Mouse (Mus musculus) stomach, postnatal 0 days (tissue): ENCODE results near the gene Loxl4. TPM values are rescaled to one million over a fixed set of nuclear protein-coding genes. Genes with fewer than 3 reads are reported as not detected.

Experiments
- ATAC-seq: fragments of 200-750 bp; cut with Nextera tagmentation; 2 replicates; pipeline ENCODE4 v1.8.0; 2017; ENCODE audit not compliant: low FRiP score, low TSS enrichment
- DNase-seq: peaks from one replicate; pipeline ENCODE4 v3.0.0-alpha.2; 2016; ENCODE audit warnings: low spot score
- H3K27ac ChIP-seq: fragments of 300-500 bp; sonication (generic); replicated peaks from 2 replicates; pipeline ENCODE4 v1.5.1; 2014; ENCODE audit warnings: mild to moderate bottlenecking, control low read depth
- H3K27me3 ChIP-seq: fragments of 300-500 bp; sonication (generic); 2 replicates; pipeline ENCODE4 v1.6.1; 2014; ENCODE audit warnings: low read length; ENCODE audit not compliant: control insufficient read depth, insufficient read depth
- H3K36me3 ChIP-seq: fragments of 300-500 bp; sonication (generic); 2 replicates; pipeline ENCODE4 v1.6.1; 2014; ENCODE audit warnings: low read length, mixed read lengths; ENCODE audit not compliant: control insufficient read depth, insufficient read depth
- H3K4me1 ChIP-seq: fragments of 300-500 bp; sonication (generic); replicated peaks from 2 replicates; pipeline ENCODE4 v1.6.1; 2014; ENCODE audit warnings: antibody characterized with exemption; ENCODE audit not compliant: control insufficient read depth, insufficient read depth
- H3K4me2 ChIP-seq: fragments of 300-500 bp; sonication (generic); replicated peaks from 2 replicates; pipeline ENCODE4 v1.6.1; 2014; ENCODE audit warnings: low read depth, mild to moderate bottlenecking, control low read depth, moderate library complexity
- H3K4me3 ChIP-seq: fragments of 300-500 bp; sonication (generic); 2 replicates; pipeline ENCODE4 v1.5.1; 2014; ENCODE audit warnings: low read depth, low read length, control low read depth
- H3K9ac ChIP-seq: fragments of 300-500 bp; sonication (generic); 2 replicates; pipeline ENCODE4 v1.6.1; 2014; ENCODE audit warnings: mild to moderate bottlenecking, low read length, control low read depth, mixed read lengths
- H3K9me3 ChIP-seq: fragments of 300-500 bp; sonication (generic); 2 replicates; pipeline ENCODE4 v1.6.1; 2016; ENCODE audit warnings: low read length; ENCODE audit not compliant: control insufficient read depth
- CTCF ChIP-seq: IDR thresholded peaks from 2 replicates; pipeline ENCODE4 v1.5.1; 2016; ENCODE audit warnings: antibody characterized with exemption, low read depth, mild to moderate bottlenecking, moderate library complexity
- EP300 ChIP-seq: optimal IDR thresholded peaks from 2 replicates; pipeline ENCODE3; 2016; ENCODE audit warnings: antibody characterized with exemption
- WGBS: fragments of 180-500 bp; shearing (Covaris S2); extraction: QIAGEN DNeasy Blood & Tissue Kit; methylation state at CpG from one replicate; pipeline ENCODE4 v1.1.7; 2014; 5-methylcytosine and 5-hydroxymethylcytosine counted together
- polyA plus RNA-seq: library from polyadenylated mRNA; unstranded; fragments of >200 nt; fragmentation: Nextera tagmentation; extraction: Ambion mirVana; gene quantifications from 2 replicates; pipeline ENCODE4 v1.2.1, GENCODE M21; 2015

Loxl4 gene
- polyA plus RNA-seq, 1 experiment from 2014 or later, result 3.1 TPM

DNA sequence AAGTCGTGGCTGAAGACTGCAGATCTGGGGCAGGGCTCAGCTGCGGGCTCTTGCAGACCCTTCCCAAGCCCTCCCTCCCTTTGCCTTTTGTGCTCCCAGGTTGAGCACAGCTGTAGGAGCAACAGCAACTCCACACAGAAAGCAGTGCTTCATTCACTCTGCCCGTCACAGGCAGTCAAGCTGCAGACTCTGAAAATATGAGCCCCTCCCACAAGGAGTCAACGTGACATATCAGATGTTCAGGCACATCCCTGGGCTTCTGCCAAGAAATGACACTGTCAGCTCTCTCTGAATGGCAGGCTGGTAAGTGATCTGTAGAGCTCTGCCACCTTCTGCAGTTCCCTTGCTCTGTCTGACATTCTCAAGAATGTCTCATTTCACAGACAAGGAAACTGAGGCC, 45.2 kb upstream of the Loxl4 start:
- ATAC-seq, result no peak
- Histone ChIP-seq H3K4me3 (no peak overlapping the region), H3K9me3 (no peaks in the 10 kb centered on the region), H3K4me1 (no peaks in the 10 kb centered on the region), H3K9ac (no peak overlapping the region), H3K4me2 (no peak overlapping the region), H3K27me3 (no peaks in the 10 kb centered on the region), H3K27ac (no peak overlapping the region), H3K36me3 (no peaks in the 10 kb centered on the region)
- DNase-seq, result no peak
- TF ChIP-seq EP300 (no peak), CTCF (no peak)
- WGBS, result 42% methylated on average over 4 of the region's 4 CpGs

- ATAC-seq (no peak), DNase-seq (no peak)
- Histone ChIP-seq H3K27ac (no peak overlapping the region), H3K4me3 (no peak overlapping the region), H3K36me3 (no peaks in the 10 kb centered on the region), H3K27me3 (no peaks in the 10 kb centered on the region), H3K4me2 (no peak overlapping the region), H3K4me1 (no peaks in the 10 kb centered on the region), H3K9me3 (no peaks in the 10 kb centered on the region), H3K9ac (no peak overlapping the region)
- no peak for TF ChIP-seq EP300
- no peak for TF ChIP-seq CTCF
- WGBS, result 72% methylated on average over 2 of the region's 2 CpGs
Observed at GRCm38 (mm10) chr19:42657306-42657705, 44.7 kb upstream of the Loxl4 start.

DNA sequence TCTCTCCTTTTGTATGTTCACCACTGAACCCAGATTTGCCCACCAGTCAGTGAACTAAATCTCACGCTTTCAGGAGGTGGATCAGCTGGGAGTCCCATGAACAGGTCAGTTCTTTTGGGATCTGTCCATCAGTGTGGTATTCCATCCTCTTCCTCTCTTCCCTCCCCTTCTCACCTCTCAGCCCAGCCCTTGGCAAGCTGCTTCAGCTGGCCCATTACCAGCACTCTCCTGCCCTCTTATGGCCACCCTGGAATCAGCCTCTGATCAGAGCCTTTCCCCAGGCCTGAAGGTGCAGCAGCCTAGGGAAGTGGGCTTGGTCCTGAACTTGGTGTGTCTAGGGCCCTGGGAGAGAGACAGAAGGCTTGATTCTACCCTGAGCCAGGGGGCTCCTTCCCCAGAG, 42.4 kb upstream of the Loxl4 start:
- H3K9me3 ChIP-seq, result no peaks in the 10 kb centered on the region
- no peaks in the 10 kb centered on the region for H3K4me1 ChIP-seq
- H3K4me3 ChIP-seq, result no peak overlapping the region
- H3K9ac ChIP-seq, result no peak overlapping the region
- H3K36me3 ChIP-seq, result no peaks in the 10 kb centered on the region
- no peak overlapping the region for H3K4me2 ChIP-seq
- H3K27me3 ChIP-seq, result no peaks in the 10 kb centered on the region
- WGBS, result 30% methylated on average over 1 of the region's 1 CpGs
- peak; percentile 93 for TF ChIP-seq CTCF
- TF ChIP-seq EP300, result no peak
- DNase-seq (peak; percentile 70), ATAC-seq (peak; percentile 48; the same call in 1 of the 2 replicates)
- no peak overlapping the region for H3K27ac ChIP-seq

DNA sequence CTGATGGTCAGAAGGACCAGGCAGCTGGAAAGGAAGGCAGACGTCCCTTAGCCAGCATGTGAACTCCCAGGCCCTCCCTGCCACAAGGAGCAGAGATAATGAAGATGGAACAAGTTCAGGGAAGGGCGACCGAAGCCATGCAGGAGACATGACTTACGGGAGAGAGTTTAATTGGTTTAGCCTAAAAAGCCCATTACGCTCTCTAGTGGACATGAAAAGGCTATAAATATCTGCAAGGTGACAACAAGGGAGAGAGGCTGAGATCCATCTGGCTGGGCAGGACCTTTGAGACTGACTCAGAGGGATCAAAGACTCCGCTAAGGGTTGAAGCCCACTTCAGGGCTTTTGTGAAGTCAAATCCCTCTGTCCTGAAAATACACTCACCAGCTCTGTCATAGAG, 40.5 kb upstream of the Loxl4 start:
- no peaks in the 10 kb centered on the region for H3K9me3 ChIP-seq
- ATAC-seq (no peak), DNase-seq (no peak)
- H3K4me1 ChIP-seq, result no peaks in the 10 kb centered on the region
- no peak overlapping the region for H3K27ac ChIP-seq
- WGBS, result 27% methylated on average over 6 of the region's 6 CpGs
- H3K4me2 ChIP-seq, result no peak overlapping the region
- no peaks in the 10 kb centered on the region for H3K36me3 ChIP-seq
- H3K9ac ChIP-seq, result no peak overlapping the region
- no peaks in the 10 kb centered on the region for H3K27me3 ChIP-seq
- H3K4me3 ChIP-seq, result no peak overlapping the region
- no peak for TF ChIP-seq EP300
- peak; percentile 49 for TF ChIP-seq CTCF

GRCm38 (mm10) chr19:42652425-42652824, 39.8 kb upstream of the Loxl4 start:
- no peaks in the 10 kb centered on the region for H3K36me3 ChIP-seq
- H3K4me2 ChIP-seq, result no peak overlapping the region
- no peaks in the 10 kb centered on the region for H3K4me1 ChIP-seq
- no peak overlapping the region for H3K27ac ChIP-seq
- H3K4me3 ChIP-seq, result no peak overlapping the region
- DNase-seq (no peak), ATAC-seq (no peak)
- WGBS, result 71% methylated on average over 7 of the region's 7 CpGs
- no peak overlapping the region for H3K9ac ChIP-seq
- H3K27me3 ChIP-seq, result no peaks in the 10 kb centered on the region
- no peaks in the 10 kb centered on the region for H3K9me3 ChIP-seq
- TF ChIP-seq CTCF (no peak), EP300 (no peak)

- H3K9me3 ChIP-seq, result no peaks in the 10 kb centered on the region
- DNase-seq (no peak), ATAC-seq (no peak)
- no peak overlapping the region for H3K4me2 ChIP-seq
- H3K4me1 ChIP-seq, result no peaks in the 10 kb centered on the region
- no peak overlapping the region for H3K4me3 ChIP-seq
- no peaks in the 10 kb centered on the region for H3K36me3 ChIP-seq
- H3K27ac ChIP-seq, result peak overlapping the region; percentile 81; the same call in 1 of the 2 replicates
- TF ChIP-seq EP300, result no peak
- TF ChIP-seq CTCF, result no peak
- WGBS, result 63% methylated on average over 9 of the region's 9 CpGs
- no peak overlapping the region for H3K9ac ChIP-seq
- no peaks in the 10 kb centered on the region for H3K27me3 ChIP-seq
Observed at GRCm38 (mm10) chr19:42640211-42640610, 27.6 kb upstream of the Loxl4 start.
